Mouse (Mus musculus) cerebellum, postnatal 25 days (tissue): ENCODE measurements around the gene Tmem204.

Source experiments
- DNase-seq, 2 experiments: peaks; one replicate each; pipeline ENCODE4 v3.0.0; 2021; ENCODE audit warnings: mixed read lengths in 2 of 2

Tmem204 gene

GRCm38 (mm10) chr17:25084835-25085385 is 1.5 kb upstream of the Tmem204 start:
- DNase-seq: no peak

DNA sequence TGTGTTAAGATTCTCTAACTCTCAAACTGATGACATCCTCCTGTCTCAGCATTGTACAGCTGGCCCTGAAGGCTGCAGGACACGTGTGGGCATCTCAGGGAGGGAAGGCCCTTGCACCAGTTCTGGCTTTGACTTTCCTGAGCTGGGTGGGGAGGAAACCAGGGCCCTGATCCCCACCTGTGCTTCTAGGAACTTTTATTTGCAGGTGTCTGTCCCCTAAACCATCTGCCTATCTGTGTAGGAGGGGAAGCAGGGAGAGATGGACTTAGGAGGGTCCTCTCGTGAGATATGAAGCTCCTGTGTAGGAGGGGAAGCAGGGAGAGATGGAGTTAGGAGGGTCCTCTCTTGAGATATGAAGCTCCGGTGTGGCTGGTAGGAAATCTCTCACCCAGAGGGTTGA is 504 bp downstream of the Tmem204 start:
- no peak for DNase-seq

DNA sequence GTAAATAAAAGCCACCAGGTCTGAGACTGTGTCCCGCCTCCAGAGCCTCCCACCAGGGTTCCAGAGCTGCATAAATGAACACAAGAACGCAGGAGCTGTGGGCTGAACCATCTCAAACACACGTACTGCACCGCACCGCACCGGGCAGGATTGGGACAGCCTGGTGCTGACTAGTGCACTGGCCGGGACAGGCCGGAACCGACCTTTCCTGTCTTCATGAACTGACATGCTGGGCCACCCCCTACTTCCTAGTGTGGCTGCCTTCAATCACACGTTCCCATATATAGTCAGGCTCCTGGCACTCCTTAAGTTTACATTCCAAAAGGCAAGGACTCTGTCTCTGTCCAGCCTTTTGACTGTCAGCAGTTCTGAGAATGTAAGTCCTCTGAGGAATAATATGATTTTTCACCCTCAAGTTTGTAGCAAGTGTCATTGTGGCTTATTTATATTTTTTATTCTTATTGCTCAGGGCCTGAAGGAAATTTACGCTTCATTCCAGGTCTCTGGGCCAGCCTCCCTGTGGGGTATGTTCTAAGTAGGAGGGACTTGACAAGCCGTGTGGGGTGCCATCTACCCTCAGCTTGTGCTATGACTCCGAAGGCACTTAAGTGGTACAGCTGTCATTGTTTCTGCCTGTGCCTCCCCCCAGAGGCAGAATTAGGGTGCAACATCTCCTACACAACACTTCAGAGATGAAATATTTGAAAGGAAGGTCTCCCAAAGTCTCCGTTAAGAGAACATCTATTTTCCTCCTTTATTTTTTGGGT is 1.1 kb downstream of the Tmem204 start:
- DNase-seq: no peak

- no peak for DNase-seq
These were observed 2.4 kb downstream of the Tmem204 start for GRCm38 (mm10) chr17:25080960-25081381.

GRCm38 (mm10) chr17:25080210-25080609 is 3.2 kb downstream of the Tmem204 start:
- no peak for DNase-seq

DNA sequence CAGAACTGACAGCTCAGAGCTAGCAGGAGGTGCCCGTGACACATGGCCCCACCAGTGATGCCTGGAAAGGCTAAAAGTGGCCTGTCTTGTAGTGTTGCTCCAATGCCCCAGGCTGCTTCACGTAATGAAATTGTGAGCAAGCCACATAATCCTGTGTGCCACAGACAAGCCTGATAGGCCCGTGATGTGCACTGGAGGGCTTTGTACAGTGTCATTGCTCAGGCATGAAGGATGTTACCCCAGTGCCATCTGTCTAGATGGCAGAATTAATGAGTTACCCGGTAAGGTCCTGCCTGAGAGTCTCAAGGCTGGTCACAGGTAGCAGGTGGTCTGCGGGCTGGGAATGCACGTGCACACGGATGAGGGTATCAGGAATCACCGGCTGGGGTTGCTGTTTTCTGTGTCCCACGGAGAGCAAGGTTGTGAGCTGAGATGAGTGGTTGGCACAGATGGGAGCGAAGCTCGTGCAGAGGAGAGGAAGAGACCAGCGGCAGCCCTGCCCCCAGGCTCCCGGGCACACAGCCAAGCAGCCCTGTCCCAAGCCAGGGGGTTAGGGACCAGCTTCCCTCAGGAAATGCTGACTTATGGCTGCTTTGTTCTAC is 5.5 kb downstream of the Tmem204 start:
- DNase-seq: peak; percentile 77 to 84

DNA sequence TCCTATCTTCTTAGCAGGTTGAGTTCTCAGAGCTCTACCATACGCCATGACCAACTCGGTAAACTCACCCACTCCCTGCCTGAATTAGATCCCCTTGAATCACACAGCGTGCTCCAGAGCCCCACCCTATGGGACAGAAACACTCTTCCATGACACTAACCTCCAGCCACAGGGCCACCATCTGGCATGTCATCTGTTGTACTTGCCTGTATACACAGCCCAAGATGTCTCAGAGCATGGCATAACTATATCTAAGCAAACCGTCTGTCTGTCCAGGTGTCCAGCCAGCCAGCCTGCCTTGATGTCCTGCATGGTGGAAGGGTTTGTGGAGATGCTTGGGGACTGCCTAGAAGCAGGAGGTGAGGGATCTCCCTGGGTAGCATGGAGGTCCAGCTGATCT is 6.5 kb downstream of the Tmem204 start:
- DNase-seq: peak; percentile 51 to 68

DNA sequence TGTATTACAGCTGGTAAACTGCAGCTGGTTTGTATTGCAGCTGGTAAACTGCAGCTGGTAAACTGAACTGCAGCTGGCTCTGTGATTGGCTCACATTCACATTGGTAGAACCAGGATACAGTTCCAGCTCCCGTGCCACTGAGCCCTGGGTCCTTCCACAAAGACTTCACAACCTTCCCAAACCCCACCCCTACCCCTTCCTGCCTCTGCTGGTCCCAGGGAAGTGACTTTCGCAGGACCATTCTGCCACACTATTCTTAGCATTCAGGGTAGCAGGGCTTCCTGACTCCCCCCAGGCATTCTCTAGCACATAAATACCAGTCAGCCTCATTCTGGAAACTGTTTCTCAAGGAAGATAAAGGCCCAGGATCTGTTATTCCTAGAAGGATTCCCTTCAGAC is 14.7 kb downstream of the Tmem204 start:
- DNase-seq: no peak

GRCm38 (mm10) chr17:25067442-25067851 is 15.9 kb downstream of the Tmem204 start:
- DNase-seq: no peak

GRCm38 (mm10) chr17:25066595-25066994 is 16.8 kb downstream of the Tmem204 start:
- DNase-seq: no peak

GRCm38 (mm10) chr17:25065189-25065588 is 18.2 kb downstream of the Tmem204 start:
- DNase-seq: no peak

DNA sequence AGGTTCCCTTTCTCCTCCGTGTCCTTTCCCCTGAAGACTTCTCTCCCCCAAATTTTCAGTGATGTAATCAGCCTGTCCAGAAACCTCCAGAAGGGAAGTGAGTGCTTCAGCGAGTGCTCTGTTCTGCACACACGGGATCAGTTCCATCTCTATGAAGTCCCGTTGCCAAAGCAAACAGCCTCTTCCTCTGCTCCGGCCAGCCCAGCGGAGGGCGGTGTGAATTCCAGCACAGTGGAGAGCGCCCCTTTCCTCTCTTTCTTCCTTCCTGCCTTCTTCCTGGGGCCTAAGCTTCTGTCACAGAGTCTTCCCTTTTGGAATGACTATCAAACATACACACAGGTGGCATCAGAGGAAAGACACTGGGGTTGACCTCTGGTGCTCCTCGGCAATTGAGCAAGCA is 19.0 kb downstream of the Tmem204 start:
- no peak for DNase-seq

- DNase-seq: peak; percentile 22 to 57
These were observed 19.5 kb downstream of the Tmem204 start for GRCm38 (mm10) chr17:25063872-25064271.

DNA sequence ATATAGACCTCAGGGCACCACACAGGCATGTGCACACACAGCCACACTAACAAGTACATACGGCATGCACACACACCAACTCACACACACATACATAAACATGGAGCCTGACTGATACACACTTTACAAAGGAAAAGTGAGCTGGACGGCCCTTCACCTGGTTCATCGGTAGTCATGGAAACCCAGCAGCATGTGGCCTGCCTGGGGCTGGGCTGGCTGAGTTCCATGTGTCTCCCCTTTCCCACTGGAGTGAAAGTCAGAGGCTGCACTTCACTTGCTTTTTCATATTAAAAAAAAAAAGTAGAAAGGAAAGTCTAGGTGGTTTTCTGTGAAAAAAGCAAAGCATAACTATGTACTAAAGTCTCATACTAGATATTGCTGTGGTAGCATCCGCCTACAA is 20.1 kb downstream of the Tmem204 start:
- DNase-seq: no peak

GRCm38 (mm10) chr17:25057041-25057440 is 26.4 kb downstream of the Tmem204 start:
- no peak for DNase-seq

DNA sequence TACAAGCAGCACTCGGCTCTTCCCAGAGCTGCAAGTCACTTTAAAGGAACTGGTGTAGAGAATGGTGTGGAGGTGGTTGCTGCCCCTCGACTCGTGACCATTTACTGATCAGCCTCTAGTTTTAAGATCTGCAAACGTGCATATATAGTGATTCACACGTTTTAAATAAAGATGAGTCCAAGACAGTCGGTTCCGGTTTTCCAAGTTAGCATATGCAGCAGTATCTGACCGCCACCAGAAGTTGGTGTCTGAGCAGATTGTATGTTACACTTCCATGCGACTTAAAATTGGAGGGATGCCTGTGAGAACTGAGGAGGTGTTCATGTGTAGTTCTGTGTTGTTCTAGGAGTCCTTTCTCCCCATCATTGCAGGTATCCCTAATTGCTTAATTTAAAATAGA is 30.1 kb downstream of the Tmem204 start:
- no peak for DNase-seq

- DNase-seq: no peak
These were observed 36.2 kb downstream of the Tmem204 start for GRCm38 (mm10) chr17:25047143-25047542.

DNA sequence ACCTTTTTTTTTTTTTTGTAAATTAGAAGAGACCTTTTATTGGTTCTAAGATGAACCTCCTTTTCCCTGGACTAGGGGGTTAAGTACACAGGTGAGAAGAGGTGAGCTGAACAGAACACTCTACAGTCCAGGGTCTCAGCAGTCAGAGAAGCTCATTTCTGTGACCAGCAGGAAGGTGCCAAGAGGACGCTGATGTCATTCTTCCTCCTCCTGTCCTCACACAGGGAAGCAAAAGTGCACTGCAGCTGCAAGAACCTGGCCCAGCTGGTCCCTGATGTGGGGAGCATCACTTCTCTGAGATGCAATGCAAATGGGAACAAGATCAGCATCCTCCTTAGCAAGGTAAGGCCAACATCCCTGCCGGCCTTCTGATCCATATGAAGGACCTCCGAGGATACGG is 38.1 kb downstream of the Tmem204 start:
- DNase-seq: no peak

DNA sequence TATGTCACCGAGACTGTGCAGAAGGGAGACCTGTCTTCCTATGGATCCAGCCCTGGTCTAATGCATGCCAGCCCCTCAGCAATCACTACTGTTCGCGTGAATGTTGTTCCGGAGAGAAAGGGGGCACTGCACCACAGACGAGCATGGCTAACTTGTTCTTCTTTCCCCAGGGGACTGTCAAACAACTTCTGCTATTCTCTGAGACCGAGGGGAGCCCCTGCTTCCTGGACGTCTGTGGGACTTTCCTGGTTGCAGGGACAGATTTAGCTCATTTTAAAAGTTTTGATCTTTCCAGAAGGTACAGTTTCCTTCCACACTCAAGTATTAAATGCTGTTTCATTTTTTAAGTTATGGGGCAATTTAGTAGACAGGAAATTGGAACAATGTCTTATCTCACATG is 38.5 kb downstream of the Tmem204 start:
- DNase-seq: no peak

DNA sequence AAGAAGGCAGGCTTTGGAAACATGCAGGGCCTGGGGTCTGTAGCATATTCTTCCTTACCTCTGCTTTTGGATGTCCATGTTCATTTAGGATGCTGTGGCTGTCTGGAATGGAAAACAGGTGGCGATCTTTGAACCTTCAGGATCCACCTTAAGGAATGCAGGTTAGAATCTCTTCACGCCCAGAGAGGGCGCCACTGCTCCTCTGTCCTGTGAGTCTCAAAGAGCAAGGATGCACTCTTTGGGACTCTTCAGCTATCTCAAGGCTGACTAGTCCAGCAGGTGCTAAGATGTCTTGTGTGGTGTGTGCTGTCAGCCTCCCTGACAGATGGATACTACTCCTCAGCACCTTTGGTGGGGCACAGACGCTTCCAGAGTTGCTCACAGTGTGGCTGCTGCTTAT is 47.2 kb downstream of the Tmem204 start:
- DNase-seq: peak; percentile 24 to 54

- DNase-seq: peak in 1 of 2 experiments; percentile 84
These were observed 66.9 kb downstream of the Tmem204 start for GRCm38 (mm10) chr17:25016292-25017132.

DNA sequence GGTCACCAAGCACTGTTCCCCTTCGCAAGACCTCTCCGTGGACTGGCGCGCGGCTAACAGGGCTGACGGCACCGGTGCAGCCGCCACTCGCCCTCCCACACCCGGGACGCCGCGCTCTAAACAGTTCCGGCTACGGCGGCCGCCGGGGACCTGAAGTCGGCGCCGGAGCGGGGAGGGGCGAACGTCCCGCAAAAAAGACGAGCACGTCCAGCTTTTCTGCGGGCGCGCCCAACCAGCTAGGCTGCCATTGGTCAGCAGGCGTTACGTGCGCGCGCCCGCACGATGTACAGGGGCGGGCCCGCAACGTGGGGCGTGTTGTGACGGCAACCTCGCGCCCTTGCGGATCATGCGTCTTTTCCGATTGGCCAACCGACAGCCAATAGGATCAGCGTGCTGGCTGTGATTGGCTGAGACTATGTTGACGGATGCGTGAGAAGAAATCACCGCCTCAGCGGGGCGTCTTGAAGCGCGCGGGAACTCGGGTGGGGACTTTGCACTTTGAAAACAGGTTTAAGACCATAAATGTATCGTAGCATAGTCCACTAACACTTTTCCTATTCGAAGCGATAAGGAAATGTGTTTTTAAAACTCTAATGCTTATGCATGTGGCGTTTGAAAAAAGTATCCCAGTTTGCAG is 67.6 kb downstream of the Tmem204 start, which contains the start of the genes Cramp1l and Ift140:
Gene Cramp1l, minus strand, starts transcription at position 134 of the 637 bp plus-strand sequence.
Gene Ift140, plus strand, starts transcription at position 431 of the 637 bp plus-strand sequence.
- peak; percentile 98 to 99 for DNase-seq
